Mouse (Mus musculus): ENCODE data around the gene Gm5142. TPM values are rescaled to one million over a fixed set of nuclear protein-coding genes. Genes with fewer than 3 reads are reported as not detected.

Gene Gm5142
- total RNA-seq (2023; ENCODE audit: inconsistent age), result not detected in 4 replicates

GRCm38 (mm10) chr14:59178649-59179048 is at the start of gene Gm5142:
Gene Gm5142 (minus strand): TSS chr14:59178749.

GRCm38 (mm10) chr14:59200711-59201603 is 22.4 kb upstream of the Gm5142 start, which contains the start of gene Rcbtb1:
Gene Rcbtb1 (plus strand): TSS chr14:59201209.

DNA sequence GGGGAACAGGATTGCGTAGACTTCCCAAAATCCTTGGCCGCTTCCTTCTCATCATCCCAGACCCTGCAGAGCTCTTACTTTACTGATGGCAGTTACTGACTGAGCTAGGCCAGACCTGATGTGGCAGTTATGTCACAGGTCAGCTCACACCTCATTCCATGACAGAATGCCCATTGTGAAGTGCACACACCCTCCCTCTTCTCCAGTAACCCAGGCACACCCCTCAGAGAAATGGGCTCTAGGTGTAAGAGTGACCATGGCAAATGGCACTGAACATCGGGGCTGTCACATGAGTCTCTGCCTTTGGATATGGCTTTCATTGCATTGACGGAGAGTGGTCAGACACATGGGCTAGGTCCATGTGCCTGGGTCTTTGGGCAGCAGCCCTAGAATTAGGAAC is 35.8 kb downstream of the Gm5142 start, which contains the start of gene 1700129C05Rik:
Gene 1700129C05Rik, minus strand, starts transcription at position 101 of the 400 bp plus-strand sequence.

Other genes with a start within 250 kb of the Gm5142 start
- not detected in 4 replicates for gene 1700129C05Rik, start 35.9 kb downstream of the Gm5142 start, total RNA-seq (2023; ENCODE audit: inconsistent age)
- 23.9 to 27.7 TPM (median 25.8 TPM) in 4 replicates for gene Rcbtb1, start 22.5 kb upstream of the Gm5142 start, total RNA-seq (2023; ENCODE audit: inconsistent age)
- gene Gm6904, start 81.5 kb upstream of the Gm5142 start, total RNA-seq (2023; ENCODE audit: inconsistent age), result 1.5 to 5.4 TPM (median 3.6 TPM) in 4 replicates
- gene Phf11a, start 118.8 kb upstream of the Gm5142 start, total RNA-seq (2023; ENCODE audit: inconsistent age), result 4.8 to 9.8 TPM (median 7.3 TPM) in 4 replicates
- 38.0 to 61.4 TPM (median 49.3 TPM) in 4 replicates for gene Phf11b, start 162.6 kb upstream of the Gm5142 start, total RNA-seq (2023; ENCODE audit: inconsistent age)
- 9.0 to 13.5 TPM (median 11.0 TPM) in 4 replicates for gene Phf11d, start 186.7 kb upstream of the Gm5142 start, total RNA-seq (2023; ENCODE audit: inconsistent age)
- gene Phf11c, start 216.6 kb upstream of the Gm5142 start, total RNA-seq (2023; ENCODE audit: inconsistent age), result 5.3 to 7.9 TPM (median 5.6 TPM) in 4 replicates